Mouse (Mus musculus) right cerebral cortex, adult 2 months (tissue): ENCODE results near the gene Ahdc1.
"Not testable (repeated sequence)": the region's sequence is repeated elsewhere in the genome, so short reads cannot be mapped to it uniquely, and the experiment has no call there.

Experiments
- DNase-seq, 2 experiments: peaks; one replicate each; pipeline ENCODE4 v3.0.0; 2021 to 2022; ENCODE audit warnings: low spot score in 2 of 2

Ahdc1 gene

DNA sequence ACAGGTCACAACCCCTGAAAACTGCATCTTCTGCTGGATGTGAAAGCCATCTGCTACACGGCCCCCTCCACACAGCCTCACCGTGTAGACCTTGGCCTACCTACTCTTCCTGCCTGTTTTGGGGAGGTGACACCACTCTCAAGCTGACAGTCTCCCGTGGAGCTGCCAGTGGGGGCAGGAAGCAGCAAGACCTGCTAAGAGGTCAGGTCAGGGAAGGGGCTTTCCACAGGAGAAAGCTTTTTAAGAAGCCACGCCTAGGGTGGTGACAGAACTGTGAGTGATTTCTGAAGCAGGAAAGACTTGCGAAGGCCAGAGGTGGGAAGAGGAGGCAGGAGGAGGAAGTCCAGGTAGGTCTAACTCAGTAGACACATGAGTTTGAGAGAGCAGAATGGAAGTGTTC, 67.9 kb downstream of the Ahdc1 start:
- no peak for DNase-seq

DNA sequence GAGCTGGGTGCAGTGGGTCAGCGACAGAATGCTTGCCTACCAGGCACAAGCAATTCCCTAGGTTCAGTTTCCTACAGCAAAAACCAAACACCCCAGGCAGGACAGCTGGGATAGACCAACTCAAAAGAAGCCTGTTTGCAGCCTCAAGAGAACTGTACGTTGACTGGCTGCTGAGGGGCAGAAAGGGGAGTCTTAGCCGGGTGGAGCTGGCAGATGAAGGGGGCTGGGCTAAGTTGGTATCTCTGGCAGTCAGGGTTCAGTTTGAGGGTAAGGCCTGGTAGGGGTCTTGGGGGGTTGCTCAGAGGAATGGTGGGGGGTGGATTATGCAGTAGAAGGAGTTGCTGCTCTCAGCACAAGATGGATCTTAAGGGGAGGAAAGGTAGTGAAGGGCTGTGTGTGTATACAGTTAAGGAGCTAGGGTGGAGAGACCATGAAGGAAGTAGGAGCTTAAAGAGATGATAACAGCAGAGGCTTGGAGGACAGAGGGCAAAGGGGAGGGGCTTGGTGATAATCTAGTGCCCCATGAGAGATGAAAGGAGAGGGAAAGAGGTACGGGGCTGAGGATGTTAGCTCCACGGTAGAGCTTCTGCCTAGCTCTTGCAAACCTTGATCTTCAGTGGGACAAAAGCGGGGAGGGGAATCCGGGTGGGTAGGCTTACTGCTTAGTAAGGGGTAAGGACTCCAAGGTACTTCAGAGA, 68.5 kb downstream of the Ahdc1 start:
- DNase-seq: no peak

DNA sequence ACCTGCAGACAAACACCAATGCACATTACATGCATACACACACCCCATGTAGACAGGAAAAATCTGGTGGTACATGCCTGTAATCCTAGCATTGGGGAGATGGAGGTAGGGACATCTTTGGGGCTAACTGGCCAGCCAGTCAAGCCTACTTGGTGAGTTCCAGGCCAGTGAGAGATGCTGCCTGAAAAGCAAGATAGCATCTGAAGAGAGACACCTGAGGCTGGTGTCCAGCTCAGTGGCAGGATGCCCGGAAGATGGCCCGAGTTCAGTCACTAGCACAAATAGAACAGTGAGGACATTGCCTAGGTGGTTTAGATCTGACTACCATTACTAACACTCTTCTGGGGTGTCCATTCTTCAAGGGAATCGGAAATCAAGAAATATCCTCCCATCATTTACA, 69.8 kb downstream of the Ahdc1 start:
- no peak for DNase-seq

DNA sequence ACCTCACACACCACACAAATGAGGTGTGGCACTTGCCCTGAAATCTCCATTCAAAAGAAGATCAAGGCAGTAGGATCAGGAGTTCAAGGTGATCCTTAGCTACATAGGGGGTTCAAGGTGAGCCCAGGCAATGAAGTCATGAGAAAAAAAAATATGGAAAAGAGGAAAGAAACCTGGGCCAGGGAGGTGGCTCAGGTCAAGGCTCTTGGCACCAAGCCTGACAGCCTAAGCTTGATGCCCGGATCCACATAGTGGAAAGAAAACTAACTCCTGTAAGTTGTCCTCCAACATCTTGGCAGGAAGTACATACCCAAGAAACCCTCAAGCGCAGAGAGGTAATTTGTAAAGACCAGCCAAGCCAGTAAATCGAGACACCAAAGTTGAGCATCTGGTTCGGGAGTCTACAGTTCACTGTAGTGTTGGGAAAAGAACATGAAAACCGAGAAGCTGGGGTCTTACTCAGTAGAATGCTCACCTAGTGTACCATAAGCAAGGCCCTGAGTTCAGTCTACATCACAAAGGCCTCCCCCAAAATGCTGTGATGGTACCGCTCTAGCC, 71.2 kb downstream of the Ahdc1 start:
- no peak for DNase-seq

DNA sequence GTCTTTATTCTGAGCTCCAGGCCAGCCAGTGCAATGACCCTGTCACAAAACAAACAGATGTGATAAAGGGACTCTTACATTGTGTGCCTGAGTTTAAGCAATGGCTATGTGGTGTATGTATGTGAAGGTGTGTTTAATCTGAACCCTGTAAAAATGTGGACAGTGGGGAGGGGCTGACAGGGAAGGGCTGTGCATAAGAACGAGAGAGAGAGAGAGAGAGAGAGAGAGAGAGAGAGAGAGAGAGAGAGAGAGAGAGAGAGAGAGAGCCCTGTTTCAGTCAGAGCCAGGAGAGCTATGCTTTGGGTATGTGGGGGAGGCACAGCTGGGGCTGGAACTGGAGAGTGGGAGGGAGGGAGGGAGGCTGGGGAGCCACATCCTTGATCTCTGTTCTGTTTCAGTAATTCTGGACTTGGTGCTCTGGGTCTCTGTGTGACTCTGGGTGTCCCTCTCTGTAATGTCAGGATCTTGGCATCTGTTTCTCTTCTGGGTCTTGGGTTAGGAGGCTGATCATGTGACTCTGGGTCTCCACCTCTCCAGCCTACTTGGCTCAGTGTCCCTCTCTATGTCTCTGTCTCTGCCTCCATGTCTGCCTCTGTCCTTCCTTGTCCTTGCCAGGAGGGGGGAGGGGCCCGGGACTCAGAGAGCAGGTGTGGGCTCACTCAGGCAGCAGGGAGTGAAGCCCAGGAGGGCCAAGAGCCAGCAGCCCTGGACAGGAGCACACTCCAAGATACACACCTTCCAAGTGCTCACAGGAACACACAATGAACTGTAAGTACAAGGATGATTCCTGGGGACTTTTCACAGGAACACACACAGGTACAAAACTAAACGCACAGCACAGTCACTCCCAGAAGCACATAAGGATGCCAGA, 73.2 kb downstream of the Ahdc1 start:
- peak in 1 of 2 experiments; percentile 57 for DNase-seq

DNA sequence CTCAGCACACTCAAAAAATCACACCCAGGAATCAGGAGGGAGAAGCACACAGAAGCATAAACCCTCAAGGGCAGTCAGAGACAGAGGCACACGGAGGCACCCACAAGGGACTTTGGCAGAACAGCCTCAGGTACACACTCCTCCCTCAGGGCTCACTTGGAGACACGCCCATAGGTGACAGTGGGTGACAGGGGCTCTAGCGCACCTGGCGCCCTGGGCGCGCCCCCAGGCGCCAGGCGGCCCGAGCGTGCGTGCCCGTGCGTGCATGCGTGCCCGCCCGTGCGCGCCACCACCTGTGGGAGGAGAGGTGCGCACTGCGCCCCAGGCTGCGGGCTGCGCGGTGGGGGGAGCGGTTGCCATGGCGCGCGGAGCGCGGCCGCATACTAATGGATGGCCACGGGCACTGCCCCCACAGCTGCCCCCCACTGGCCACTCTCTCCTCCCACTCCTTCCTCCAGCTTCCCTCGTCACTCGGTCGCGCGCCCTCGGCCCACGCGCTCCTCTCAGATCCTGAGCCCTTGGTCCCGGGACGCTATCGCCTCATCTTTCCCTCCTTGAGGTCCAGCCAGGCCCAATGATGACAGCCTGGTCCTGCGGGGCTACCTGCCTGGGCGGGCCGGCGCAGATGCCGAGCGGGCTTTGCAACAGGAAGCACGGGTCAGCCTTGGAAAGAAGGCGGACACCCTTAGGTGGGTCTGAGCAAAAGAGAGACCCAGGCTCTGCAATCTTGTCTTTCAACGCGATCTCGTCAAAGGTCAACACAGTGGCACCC, 74.1 kb downstream of the Ahdc1 start:
- peak in 1 of 2 experiments; percentile 68 for DNase-seq

DNA sequence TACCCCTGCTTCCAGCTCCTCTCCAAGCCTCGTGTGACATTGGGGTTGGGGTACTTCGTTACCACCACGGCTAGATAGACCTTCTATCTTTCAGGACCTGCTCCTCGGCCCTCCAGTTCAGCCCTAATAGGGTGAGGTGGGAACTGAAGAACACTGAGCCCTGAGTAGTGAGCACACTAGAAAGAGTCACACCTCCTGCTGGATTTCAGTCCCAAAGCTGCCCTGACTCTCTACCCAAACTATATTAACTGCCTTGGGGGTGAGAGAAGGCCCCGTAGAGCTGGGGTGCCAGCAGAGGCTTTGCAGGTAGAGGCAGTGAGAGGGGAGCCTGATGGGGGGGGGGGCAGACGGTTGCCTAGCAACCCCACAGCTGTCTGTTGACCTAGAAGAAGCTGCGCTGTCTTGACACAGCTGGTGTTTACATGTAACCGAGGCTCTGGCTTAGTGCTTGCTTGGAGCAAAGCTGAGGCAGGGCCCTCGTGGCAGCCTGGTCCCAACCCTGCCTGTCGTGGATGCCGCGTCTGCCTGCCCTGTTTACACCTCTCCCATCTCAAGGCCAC, 74.8 kb downstream of the Ahdc1 start:
- DNase-seq: peak in 1 of 2 experiments; percentile 28

DNA sequence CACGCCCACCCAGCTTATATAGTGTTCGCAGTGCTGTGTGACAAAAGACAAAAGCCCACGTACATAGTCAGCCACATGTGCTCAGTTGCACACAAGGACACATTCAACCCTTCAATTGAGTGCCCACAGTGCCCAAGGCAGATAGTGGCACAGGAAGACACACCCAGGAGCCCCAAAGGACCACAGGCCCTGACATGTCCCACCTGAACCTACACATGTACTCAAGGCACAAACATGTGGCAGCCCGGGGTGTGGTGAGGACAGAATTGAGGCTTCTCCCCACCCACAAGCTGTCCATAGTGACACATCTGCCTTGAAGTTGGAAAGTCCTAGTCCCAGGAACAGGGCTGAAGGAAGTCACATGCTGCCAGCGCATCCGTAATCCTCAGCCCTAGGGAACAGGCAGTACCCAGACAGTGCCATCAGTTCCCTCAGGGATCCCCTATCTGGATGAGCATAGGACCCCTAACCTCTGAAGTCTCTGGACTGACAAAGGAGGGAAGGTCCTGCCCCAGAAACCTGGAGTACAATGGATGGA, 76.2 kb downstream of the Ahdc1 start:
- DNase-seq: peak in 1 of 2 experiments; percentile 28

DNA sequence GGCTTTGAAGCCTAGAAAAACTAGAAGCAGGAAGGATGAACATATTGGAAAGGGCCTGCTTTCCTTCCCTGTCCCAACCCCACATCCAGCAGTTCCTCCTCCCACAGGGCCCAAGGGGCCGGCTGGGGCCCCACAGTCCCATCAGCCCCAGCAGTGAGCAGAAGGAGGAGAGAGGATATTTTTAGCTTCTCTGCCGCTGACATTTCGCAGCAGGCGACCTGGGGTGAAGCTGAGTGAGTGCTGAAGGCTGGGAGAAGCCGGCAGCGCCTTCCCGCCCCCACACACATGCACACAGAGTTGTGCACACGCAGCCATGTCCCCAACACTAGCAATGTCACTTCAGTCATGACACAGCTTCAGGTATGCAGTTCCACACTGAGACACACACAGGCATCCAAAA, 76.8 kb downstream of the Ahdc1 start:
- DNase-seq: peak in 1 of 2 experiments; percentile 36

DNA sequence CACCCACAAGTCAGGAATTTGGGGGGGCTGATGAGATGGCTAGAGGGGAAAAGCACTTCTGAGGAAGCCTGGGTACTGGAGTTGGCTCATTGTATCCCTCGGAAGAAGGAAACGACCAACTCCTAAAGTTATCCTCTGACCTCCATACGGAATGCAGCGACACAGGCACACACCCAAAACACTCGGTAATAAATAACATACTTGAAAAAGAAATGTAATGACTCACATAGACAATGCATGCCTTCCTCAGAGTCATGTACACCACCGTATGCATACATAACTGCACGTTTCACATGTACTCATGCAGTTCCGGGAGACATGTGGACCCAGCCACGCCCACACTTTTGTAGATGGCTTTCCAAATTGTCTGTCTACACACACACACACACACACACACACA, 78.3 kb downstream of the Ahdc1 start:
- DNase-seq: no peak

DNA sequence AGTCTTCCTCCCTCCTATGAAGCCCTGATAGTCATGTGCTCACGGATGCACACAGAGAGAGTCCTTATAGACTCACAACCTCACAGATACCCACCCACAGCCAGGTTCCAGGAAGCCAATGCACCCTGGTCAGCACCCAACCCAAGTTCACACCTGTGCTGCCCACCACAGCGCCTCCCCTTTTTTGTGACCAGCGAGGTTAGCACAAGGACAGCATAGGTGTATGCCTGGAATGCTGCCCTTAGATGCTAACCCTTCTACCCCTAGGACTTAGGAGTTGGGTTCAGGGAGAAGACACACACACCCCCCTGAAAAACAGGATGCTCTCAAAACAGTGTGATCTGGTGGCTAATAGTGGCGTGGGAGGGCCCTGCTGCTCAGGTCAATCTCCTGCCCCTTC, 78.7 kb downstream of the Ahdc1 start:
- DNase-seq: no peak

DNA sequence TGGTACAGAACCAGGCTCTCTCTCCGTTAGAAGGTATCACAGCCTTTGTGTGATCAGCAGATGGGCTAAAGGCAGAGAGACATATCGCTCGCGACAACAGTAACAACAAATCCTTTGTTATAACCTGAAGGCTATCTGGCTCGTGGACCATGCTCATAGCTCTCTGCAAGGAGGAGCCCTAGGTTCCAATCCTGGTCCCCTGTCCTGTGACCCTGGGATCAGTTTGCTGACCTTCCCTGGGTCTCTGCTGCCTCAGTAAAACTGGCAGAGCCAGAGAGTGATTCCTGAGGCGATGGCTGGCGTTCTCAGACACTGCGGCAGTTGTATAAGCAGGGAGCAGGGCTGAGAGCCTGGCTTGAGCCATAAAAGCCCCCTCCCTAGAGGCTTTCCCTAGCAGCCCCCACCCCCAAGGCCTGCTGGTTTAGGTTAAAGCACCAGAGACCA, 79.2 kb downstream of the Ahdc1 start:
- peak in 1 of 2 experiments; percentile 56 for DNase-seq

DNA sequence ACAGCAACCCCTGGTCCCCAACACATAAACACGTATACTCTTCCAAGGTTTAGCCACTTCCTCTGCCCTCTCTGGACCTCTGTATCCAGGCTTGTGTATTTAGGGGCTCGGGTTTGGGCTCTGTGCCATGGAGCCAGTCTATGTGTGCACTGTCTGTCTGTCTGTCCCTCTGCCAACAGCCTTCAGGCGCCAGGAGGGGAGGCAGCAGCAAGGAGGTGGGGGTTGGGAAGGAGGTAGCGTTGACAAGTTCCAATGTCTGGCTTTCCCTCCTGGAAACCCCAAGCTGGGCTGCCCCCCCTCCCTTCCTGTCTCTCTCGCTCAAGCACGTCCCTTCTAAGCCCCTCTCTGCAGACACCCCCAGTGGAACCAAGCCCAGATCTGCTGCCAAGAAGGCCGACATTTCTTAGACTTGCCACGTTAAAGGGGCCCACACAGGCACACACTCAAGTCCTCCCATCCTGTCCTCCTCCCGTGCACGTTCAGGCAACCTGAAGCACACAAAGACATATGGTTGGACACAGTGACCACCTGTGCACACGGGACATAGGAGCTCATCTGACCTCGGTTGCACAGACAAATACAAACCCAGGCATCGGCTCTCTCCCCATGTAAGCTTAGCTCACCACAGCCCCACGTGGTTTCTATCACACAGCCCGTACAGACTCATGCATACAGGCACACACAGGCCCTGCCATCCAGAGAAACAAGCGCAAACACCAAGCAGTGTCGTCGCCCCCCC, 79.8 kb downstream of the Ahdc1 start:
- DNase-seq: peak in 1 of 2 experiments; percentile 40

DNA sequence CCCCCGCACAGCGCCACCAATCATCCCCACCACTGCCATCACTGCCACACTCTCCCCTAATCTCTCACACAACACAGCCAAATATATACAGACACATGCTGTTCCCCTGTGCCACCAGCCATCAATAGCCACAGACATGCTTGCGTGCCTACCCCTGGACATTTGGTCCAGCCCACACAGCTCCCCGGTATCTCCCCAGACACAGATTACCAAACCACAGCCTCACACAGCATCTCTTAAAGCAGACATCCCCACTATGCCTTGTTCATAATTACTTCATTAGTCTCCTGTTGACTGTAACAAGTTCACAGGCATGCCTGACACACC, 80.4 kb downstream of the Ahdc1 start:
- DNase-seq: peak in 1 of 2 experiments; percentile 39

DNA sequence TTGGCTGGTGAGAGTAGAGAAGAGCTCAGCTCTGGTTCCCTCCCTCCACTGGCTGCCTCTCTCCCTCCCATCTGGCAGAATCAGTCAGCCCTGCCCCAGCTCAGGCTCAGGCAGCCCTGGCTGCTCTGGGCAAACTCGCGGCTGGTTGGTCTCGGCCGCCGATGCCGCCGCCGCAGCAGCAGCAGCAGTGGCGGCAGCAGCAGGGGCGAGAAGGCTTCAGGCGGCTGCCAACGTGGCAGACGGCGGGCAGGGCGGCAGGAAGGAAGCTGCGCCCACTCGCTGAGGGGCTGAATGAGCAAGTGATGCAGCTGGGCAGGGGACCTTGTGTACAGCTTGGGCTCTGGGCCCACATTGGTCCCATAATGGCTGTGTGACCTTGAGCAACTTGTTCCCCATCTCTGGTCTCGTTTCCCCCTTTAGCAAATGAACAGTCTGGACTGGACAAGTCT, 81.4 kb downstream of the Ahdc1 start:
- DNase-seq: peak in 1 of 2 experiments; percentile 59

DNA sequence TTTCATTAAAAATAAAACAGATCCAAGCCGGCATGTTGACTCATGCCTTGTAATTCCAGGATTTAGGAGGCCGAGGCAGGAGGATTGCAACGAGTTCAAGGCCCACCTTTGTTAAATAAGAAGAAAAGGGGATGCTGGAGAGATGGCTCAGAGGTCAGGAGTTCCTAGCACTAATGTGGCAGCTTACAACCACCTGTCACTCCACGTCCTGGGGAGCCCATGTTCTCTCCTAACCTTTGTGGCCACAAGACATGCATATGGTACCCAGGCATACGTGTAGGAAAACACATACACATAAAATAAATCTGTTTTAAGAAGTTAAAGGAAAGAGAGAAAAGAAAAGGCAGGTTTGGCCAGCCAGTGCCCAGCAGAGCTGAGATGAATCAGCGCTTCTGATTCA, 82.0 kb downstream of the Ahdc1 start:
- no peak for DNase-seq

DNA sequence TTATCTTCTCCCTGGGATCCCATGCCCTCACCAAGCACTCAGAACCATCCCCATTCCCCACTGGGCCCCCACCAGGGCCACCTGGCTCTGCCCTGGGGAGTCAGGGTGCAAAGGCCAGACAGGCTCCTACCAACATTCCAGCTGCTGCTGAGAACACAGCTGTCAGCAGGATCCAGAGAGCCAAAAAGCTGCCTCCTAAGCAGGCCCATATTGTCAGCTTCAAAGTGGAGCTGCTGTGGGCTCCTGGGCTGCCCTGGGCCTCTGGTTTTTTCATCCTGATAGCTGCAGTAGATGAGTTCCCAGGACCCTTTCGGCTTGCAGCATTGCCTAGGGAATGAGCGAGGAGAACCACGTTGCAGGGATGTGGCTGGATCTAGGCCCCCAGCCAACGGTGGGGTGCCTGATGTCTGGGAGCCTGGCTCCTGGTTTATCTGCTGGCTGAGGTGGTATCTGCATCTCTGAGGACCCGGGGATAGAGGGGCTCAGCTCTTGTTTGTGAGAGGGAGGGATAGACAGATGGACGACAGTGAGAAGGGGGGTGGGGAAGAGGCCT, 82.5 kb downstream of the Ahdc1 start:
- peak in 1 of 2 experiments; percentile 34 for DNase-seq

DNA sequence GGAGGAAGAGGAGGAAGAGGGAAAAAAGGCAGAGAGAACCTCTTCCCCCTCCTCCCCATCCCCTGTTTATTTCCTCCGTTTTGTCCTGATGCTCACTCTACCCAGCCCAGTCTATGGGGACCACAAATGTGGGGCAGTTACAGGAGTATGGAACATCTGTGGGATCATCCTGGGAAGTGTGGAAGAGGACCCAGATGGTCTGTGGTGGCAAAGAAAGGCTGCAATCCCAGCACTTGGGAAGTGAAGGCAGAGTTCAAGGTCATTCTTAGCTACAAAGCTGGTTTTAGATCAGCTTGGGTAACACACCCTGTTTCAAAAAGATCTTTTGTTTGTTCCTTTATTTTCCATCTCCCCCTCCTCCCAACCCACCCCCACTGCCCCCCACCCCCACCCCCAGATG, 83.2 kb downstream of the Ahdc1 start:
- DNase-seq: no peak

DNA sequence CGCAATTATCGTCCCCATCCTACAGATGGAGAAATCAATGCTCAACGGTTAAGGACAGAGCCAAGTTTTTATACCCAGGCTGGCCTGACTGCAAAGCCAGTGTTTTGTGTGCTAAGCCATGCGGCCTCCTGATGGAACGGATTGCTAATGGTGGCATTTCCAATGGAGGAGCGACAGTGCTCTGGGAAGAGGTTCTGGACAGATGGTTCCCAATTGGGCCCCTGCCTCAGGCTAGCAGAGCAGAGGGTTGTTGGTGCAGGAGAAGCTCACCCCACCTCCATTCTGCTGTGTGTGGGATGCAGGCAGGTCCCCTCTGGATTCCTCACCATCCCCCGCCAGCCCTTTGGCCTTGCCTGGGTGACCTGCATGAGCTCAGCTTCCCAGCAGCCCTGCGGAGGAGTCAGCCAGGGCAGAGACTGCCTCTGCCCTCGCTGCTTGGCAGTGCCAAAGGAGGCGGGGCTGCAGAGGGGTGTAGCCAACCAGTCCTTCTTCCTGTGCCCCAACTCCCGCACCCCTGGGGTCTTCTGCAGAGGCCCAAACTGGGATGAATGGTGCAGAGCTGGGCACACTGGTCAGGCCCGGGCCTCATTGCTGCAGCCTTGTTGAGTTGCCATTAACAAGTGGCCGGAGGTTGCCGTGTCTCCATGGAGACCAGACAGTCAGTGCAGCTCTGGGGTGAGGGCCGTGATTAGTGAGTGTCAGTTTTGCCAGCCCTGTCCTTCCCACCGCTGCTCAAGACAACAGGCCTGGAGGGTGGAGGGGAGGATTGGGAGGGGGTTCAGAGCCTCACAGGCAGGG, 84.1 kb downstream of the Ahdc1 start:
- peak in 1 of 2 experiments; percentile 51 for DNase-seq

DNA sequence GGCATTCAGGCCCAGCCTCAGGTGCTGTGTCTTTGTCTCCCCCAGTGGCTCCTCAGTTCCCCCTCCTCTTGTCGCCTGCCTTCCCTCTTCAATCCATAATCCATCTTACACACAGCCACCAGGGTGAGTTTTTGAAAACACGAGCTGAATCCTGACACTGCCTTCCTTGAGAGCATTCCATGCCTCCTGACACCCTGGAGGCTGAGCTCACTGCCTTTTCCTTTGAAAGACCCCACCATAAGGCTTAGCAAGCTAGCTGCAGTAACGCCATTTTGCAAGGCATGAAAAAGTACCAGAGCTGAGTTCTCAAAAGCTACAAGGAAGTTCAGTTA, 84.6 kb downstream of the Ahdc1 start:
- not testable (repeated sequence) for DNase-seq
